Mouse (Mus musculus): ENCODE results near the gene Syce2.

- TF ChIP-seq MYOG (IDR thresholded peaks at IDR 0.05; ENCODE audit: control insufficient read depth in 1 of 3, insufficient read depth in 1 of 3, insufficient read length in 2 of 3, low read depth in 2 of 3): no peak
- no peak for TF ChIP-seq POLR2A (IDR thresholded peaks at IDR 0.05; ENCODE audit: insufficient read length, low read depth)
- TF ChIP-seq USF1 (IDR thresholded peaks at IDR 0.05; ENCODE audit: low read depth): no peak
- TF ChIP-seq MYOD1 (IDR thresholded peaks at IDR 0.05; ENCODE audit: control insufficient read depth in 1 of 3, insufficient read length in 2 of 3, low read depth in 2 of 3): no peak
- no peak for TF ChIP-seq E2F4 (IDR thresholded peaks at IDR 0.05; ENCODE audit: insufficient read depth)
- no peak for TF ChIP-seq MAX (IDR thresholded peaks at IDR 0.05; ENCODE audit: low read depth)
- TF ChIP-seq TCF12 (IDR thresholded peaks at IDR 0.05; ENCODE audit: insufficient read depth, poor library complexity, severe bottlenecking): no peak
- TF ChIP-seq CEBPB (IDR thresholded peaks at IDR 0.05; ENCODE audit: insufficient read depth, poor library complexity, severe bottlenecking): no peak
- TF ChIP-seq TCF3 (IDR thresholded peaks at IDR 0.05; ENCODE audit: insufficient read length, low read depth): no peak
- no peak for TF ChIP-seq REST (IDR thresholded peaks at IDR 0.05; ENCODE audit: insufficient read depth, insufficient read length)
Measured at GRCm38 (mm10) chr8:84822723-84823122, 49.2 kb upstream of the Syce2 start, which contains the start of gene Dand5.
